Mouse (Mus musculus): Measurements from ENCODE around the gene Sec31a. TPM values are rescaled to one million over a fixed set of nuclear protein-coding genes. Genes with fewer than 3 reads are reported as not detected.

The Sec31a gene
- polyA plus RNA-seq, 1 experiment from 2014 or later, result 76.7 TPM

GRCm38 (mm10) chr5:100341042-100341441 is 75.0 kb downstream of the Sec31a start:
- H3K9ac ChIP-seq, result no peak overlapping the region
- no peak for ATAC-seq
- WGBS, result 94% methylated on average over 7 of the region's 7 CpGs
- no peak overlapping the region for H3K27ac ChIP-seq
- H3K4me1 ChIP-seq, result no peaks in the 10 kb centered on the region
- no peaks in the 10 kb centered on the region for H3K36me3 ChIP-seq (ENCODE audit: poor library complexity, severe bottlenecking)
- H3K9me3 ChIP-seq (replicated peaks), result no peaks in the 10 kb centered on the region
- no peak overlapping the region for H3K4me3 ChIP-seq
- no peak overlapping the region for H3K4me2 ChIP-seq
- H3K27me3 ChIP-seq, result no peaks in the 10 kb centered on the region

DNA sequence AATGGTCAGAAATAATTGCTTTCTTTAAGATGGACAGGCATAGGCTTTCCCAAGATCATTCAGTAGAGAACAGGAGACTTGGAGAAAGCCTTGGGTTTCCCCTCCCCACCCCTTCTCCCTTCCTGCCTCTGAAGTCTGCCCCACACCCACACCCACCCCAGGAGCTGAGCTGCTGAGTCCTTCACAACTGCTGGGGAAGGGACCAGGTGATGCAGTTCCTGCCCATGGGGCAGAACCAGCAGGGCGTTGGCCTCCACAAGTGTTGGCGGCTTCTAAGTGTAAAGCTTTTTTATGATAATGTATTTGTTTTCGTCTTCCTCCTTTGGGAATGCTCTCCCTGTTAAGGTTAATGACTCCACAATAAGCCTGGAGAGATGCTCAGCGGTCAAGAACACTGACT is 78.2 kb downstream of the Sec31a start:
- 89% methylated on average over 4 of the region's 4 CpGs for WGBS
- H3K9ac ChIP-seq, result no peak overlapping the region
- ATAC-seq, result no peak
- no peak overlapping the region for H3K4me3 ChIP-seq
- H3K4me1 ChIP-seq, result 0 out of 2 replicates have a peak, but pooled peaks cover under 1% of the 10 kb centered on the region
- no peak overlapping the region for H3K4me2 ChIP-seq
- H3K36me3 ChIP-seq (ENCODE audit: poor library complexity, severe bottlenecking), result no peaks in the 10 kb centered on the region
- H3K9me3 ChIP-seq (replicated peaks), result no peaks in the 10 kb centered on the region
- no peak overlapping the region for H3K27ac ChIP-seq
- no peaks in the 10 kb centered on the region for H3K27me3 ChIP-seq

DNA sequence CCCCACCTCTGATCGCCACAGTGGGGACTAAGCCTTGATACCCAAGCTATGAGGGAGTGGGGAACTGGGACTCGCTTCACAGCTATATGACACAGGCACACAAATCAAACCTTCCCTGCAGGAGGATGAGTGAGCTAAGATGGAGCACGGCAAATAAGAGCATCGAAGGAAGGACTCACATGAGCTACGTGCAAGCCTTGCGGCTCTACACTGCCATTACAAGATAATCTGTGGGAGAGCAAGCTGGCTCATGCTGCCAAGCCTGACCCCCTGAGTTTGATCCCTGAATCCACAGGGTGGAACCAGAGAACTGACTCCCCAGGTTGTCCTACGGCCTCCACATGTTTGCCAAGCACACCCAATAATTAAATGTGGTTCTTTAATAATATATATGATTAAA is 79.2 kb downstream of the Sec31a start:
- WGBS, result 83% methylated on average over 7 of the region's 7 CpGs
- H3K27ac ChIP-seq, result no peak overlapping the region
- 0 out of 2 replicates have a peak, but pooled peaks cover 7% of the 10 kb centered on the region for H3K4me1 ChIP-seq
- H3K36me3 ChIP-seq (ENCODE audit: poor library complexity, severe bottlenecking), result no peaks in the 10 kb centered on the region
- H3K9ac ChIP-seq, result no peak overlapping the region
- H3K4me2 ChIP-seq, result no peak overlapping the region
- H3K4me3 ChIP-seq, result no peak overlapping the region
- no peaks in the 10 kb centered on the region for H3K27me3 ChIP-seq
- no peaks in the 10 kb centered on the region for H3K9me3 ChIP-seq (replicated peaks)
- ATAC-seq, result no peak

DNA sequence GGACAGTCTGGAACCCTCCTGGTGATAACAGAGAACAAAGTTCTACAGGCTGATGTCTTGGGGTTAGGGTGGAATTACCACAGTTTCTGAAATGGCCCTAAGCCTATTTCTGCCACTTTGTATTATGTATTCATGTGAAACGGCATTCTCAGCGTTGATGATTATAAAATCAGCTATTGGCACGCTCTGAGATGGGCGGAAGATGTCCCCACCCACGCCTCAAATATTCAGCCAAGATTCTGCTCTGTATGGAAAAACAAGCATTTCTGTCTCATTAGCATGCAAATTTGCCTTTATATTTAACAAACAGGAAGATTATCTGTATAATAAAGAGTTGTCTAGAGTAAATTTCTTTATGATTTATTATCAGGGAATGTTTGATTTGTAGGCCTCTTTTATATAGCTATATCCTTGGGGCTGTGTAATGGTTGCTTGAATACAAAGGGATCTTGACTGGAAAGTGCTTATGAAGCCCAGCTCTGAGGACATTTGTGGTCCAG is 80.4 kb downstream of the Sec31a start:
- no peak overlapping the region for H3K27ac ChIP-seq
- H3K4me2 ChIP-seq, result no peak overlapping the region
- no peaks in the 10 kb centered on the region for H3K27me3 ChIP-seq
- H3K4me1 ChIP-seq, result 0 out of 2 replicates have a peak, but pooled peaks cover 7% of the 10 kb centered on the region
- ATAC-seq, result no peak
- H3K36me3 ChIP-seq (ENCODE audit: poor library complexity, severe bottlenecking), result no peaks in the 10 kb centered on the region
- WGBS, result 78% methylated on average over 5 of the region's 5 CpGs
- H3K4me3 ChIP-seq, result no peak overlapping the region
- no peaks in the 10 kb centered on the region for H3K9me3 ChIP-seq (replicated peaks)
- H3K9ac ChIP-seq, result no peak overlapping the region

DNA sequence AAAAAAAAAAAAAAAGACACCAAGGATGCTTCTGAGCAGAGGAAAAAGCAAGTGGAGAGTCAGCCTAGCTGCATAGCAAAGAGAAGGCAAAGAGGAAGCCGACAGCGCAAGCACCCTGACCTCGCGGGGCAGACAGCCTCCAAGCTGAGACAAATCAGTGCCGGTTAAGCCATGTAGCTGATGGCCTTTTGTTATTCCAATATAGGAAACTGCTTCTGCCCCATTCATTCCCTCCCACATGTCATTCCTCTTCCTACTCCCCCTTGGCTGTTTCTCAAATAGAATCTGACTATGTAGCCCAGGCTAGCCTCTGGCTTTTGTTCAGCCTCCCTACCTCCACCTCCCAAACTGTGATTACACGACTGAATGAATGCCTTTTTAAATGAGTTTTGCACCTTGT is 81.3 kb downstream of the Sec31a start:
- no peaks in the 10 kb centered on the region for H3K36me3 ChIP-seq (ENCODE audit: poor library complexity, severe bottlenecking)
- no peak for ATAC-seq
- no peaks in the 10 kb centered on the region for H3K27me3 ChIP-seq
- H3K4me2 ChIP-seq, result no peak overlapping the region
- no peak overlapping the region for H3K27ac ChIP-seq
- H3K4me3 ChIP-seq, result no peak overlapping the region
- H3K9me3 ChIP-seq (replicated peaks), result no peaks in the 10 kb centered on the region
- WGBS, result 55% methylated on average over 6 of the region's 6 CpGs
- no peak overlapping the region for H3K9ac ChIP-seq
- H3K4me1 ChIP-seq, result 0 out of 2 replicates have a peak, but pooled peaks cover 7% of the 10 kb centered on the region

DNA sequence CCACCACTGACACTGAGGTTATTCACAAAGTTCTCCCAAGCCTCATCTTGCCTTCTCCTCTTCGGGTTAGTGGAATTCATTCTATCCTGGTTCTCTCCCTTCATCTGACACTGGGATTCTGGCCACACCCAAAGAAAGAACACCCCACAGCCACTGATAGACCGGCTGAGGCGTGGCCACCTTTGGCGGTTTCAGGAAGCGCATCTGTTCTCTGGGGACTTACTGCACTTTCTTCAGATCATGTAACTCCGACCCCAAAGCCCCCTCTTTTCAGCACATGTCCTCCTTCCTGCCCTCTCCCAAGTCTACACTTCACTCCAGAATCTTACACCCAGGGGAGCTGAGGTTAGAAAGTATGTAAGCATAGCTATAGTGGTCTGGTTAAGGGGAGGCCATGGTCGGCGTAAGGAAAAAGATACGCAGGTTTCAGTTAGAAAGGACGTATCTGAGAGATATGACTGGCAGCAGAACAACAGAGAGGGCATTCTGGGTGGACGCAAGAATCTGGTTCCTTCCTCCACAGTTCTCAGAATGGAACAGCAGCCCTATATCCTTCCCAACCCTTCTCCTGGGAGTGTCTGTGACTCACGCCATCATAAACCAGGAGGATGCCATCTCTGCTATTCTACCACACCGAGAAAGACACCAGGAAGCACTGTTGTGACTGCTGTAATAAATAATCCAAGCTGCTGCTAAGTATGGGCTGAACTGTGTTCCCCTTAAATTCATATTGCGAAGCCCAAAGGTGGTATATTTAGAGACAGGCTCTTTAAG is 82.2 kb downstream of the Sec31a start:
- no peaks in the 10 kb centered on the region for H3K9me3 ChIP-seq (replicated peaks)
- no peak overlapping the region for H3K27ac ChIP-seq
- no peaks in the 10 kb centered on the region for H3K27me3 ChIP-seq
- no peak overlapping the region for H3K4me2 ChIP-seq
- 72% methylated on average over 14 of the region's 14 CpGs for WGBS
- H3K4me3 ChIP-seq, result no peak overlapping the region
- no peaks in the 10 kb centered on the region for H3K36me3 ChIP-seq (ENCODE audit: poor library complexity, severe bottlenecking)
- 0 out of 2 replicates have a peak, but pooled peaks cover 7% of the 10 kb centered on the region for H3K4me1 ChIP-seq
- no peak for ATAC-seq
- H3K9ac ChIP-seq, result no peak overlapping the region

- WGBS, result 56% methylated on average over 8 of the region's 8 CpGs
Observed at GRCm38 (mm10) chr5:100332300-100333004, 83.6 kb downstream of the Sec31a start.

GRCm38 (mm10) chr5:100331636-100332035 is 84.4 kb downstream of the Sec31a start:
- Histone ChIP-seq H3K9ac (no peak overlapping the region), H3K27ac (no peak overlapping the region), H3K4me1 (0 out of 2 replicates have a peak, but pooled peaks cover 7% of the 10 kb centered on the region), H3K4me2 (no peak overlapping the region), H3K4me3 (no peak overlapping the region), H3K27me3 (no peaks in the 10 kb centered on the region), H3K9me3 (replicated peaks) (no peaks in the 10 kb centered on the region), H3K36me3 (ENCODE audit: poor library complexity, severe bottlenecking) (no peaks in the 10 kb centered on the region)
- ATAC-seq, result no peak
- WGBS, result 82% methylated on average over 8 of the region's 8 CpGs

More at GRCm38 (mm10) chr5:100332300-100333004, 83.6 kb downstream of the Sec31a start:
- H3K4me1 ChIP-seq, result 0 out of 2 replicates have a peak, but pooled peaks cover 7% of the 10 kb centered on the region
- H3K4me2 ChIP-seq, result no peak overlapping the region
- H3K9ac ChIP-seq, result no peak overlapping the region
- no peaks in the 10 kb centered on the region for H3K36me3 ChIP-seq (ENCODE audit: poor library complexity, severe bottlenecking)
- H3K27me3 ChIP-seq, result no peaks in the 10 kb centered on the region
- no peak overlapping the region for H3K27ac ChIP-seq
- no peaks in the 10 kb centered on the region for H3K9me3 ChIP-seq (replicated peaks)
- H3K4me3 ChIP-seq, result no peak overlapping the region
- ATAC-seq, result 0 out of 2 replicates have a peak, but pooled peaks have one; percentile 10

DNA sequence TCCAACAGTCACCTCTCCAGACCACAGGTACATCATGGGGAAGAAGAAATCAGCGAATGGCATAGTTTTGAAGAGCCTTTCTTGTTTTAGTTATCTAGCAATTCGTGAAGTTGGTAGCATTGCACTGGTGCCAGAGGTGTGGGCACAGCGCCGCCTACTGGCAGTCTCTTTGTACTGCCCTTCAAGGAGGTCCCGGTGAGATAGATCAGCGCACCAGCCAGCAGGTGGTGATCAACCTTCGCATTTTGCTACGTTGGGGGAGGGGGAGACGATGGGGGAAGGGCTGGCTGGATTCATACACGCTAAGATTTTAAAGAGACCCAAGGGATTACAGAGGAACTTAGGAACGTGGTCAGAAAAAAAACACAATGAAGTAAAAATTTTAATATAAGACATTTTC is 94.0 kb downstream of the Sec31a start:
- H3K9me3 ChIP-seq (replicated peaks), result no peaks in the 10 kb centered on the region
- no peaks in the 10 kb centered on the region for H3K36me3 ChIP-seq (ENCODE audit: poor library complexity, severe bottlenecking)
- no peak overlapping the region; the same call in 1 of the 2 replicates for H3K4me2 ChIP-seq
- H3K4me3 ChIP-seq, result no peak overlapping the region
- H3K9ac ChIP-seq, result no peak overlapping the region
- 1% methylated on average over 11 of the region's 11 CpGs for WGBS
- peak; percentile 88 for ATAC-seq
- no peaks in the 10 kb centered on the region for H3K27me3 ChIP-seq
- no peak overlapping the region for H3K27ac ChIP-seq
- no peaks in the 10 kb centered on the region for H3K4me1 ChIP-seq

DNA sequence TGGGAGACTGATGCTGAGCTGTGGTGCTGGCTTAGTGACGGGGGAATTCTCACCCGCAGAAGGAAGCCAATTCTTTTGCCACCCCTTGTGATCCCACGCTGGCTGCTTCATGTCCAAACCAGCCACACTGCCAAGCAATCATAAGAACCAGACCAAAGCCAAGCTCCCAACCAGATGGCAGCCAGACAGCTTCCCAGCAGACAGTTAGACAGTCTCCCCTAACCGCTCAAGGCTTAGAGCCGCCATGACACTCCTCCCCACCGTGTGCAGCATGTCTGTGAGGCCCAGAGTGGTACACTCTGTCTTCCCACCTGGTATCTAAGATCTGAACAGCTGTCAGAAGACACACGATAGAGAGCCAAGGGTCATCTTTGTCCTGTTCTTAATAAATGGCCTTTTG is 98.2 kb downstream of the Sec31a start:
- no peaks in the 10 kb centered on the region for H3K27me3 ChIP-seq
- H3K9ac ChIP-seq, result no peak overlapping the region
- no peaks in the 10 kb centered on the region for H3K9me3 ChIP-seq (replicated peaks)
- H3K4me2 ChIP-seq, result no peak overlapping the region
- H3K27ac ChIP-seq, result no peak overlapping the region
- no peaks in the 10 kb centered on the region for H3K4me1 ChIP-seq
- H3K36me3 ChIP-seq (ENCODE audit: poor library complexity, severe bottlenecking), result no peaks in the 10 kb centered on the region
- no peak overlapping the region for H3K4me3 ChIP-seq
- 77% methylated on average over 7 of the region's 7 CpGs for WGBS
- no peak for ATAC-seq

DNA sequence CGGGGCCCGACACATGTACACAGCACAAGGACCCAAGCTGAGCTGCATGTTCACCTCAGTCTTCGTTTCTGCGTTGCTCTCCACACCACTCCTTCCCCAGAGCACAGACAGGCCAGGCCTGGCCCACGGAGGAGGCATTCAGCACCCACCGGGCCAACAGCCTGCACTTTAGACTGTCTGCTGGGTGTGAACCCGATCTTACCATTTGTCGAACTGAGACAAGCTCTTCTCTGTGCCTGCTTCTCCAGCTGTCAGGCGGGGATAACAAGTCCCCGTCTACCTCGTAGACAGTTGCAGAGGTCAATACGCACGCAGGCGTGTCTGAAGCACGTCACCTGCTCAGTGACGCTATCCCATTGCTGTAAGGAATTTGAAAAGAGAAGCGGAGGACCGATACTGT is 99.0 kb downstream of the Sec31a start:
- 88% methylated on average over 18 of the region's 18 CpGs for WGBS
- H3K9ac ChIP-seq, result no peak overlapping the region
- H3K4me3 ChIP-seq, result no peak overlapping the region
- no peaks in the 10 kb centered on the region for H3K27me3 ChIP-seq
- H3K36me3 ChIP-seq (ENCODE audit: poor library complexity, severe bottlenecking), result no peaks in the 10 kb centered on the region
- H3K27ac ChIP-seq, result no peak overlapping the region
- ATAC-seq, result no peak
- no peak overlapping the region for H3K4me2 ChIP-seq
- H3K4me1 ChIP-seq, result no peaks in the 10 kb centered on the region
- H3K9me3 ChIP-seq (replicated peaks), result no peaks in the 10 kb centered on the region

DNA sequence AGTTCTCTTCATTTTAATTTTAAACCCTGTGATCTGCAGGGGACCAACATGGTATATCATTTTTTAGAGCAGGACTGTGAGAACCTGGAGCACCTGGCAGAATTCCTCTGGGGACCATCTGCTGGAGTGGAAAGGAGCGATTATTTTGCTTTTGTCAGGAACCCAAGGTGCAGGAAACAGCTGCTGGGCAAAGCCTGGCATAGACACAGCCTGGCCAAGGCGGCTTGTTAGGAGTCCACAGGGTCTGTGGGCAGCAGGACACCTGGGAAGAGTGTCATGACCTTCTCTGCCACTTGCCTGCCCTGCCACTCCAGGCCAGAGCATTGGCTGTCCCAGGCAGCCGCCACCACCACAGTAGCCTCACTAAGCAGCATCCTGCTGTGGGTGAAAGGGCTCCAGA is 100.4 kb downstream of the Sec31a start:
- Histone ChIP-seq H3K27ac (no peak overlapping the region), H3K4me1 (no peaks in the 10 kb centered on the region), H3K27me3 (no peaks in the 10 kb centered on the region), H3K4me2 (no peak overlapping the region), H3K36me3 (ENCODE audit: poor library complexity, severe bottlenecking) (no peaks in the 10 kb centered on the region), H3K9me3 (replicated peaks) (no peaks in the 10 kb centered on the region), H3K9ac (no peak overlapping the region), H3K4me3 (no peak overlapping the region)
- ATAC-seq, result no peak
- WGBS, result 52% methylated on average over 3 of the region's 3 CpGs

Measured in forebrain, embryonic 13.5 days (tissue).